Mouse (Mus musculus): ENCODE results near the gene Plin4. TPM values are rescaled to one million over a fixed set of nuclear protein-coding genes. Genes with fewer than 3 reads are reported as not detected.
"Not testable (repeated sequence)": the region's sequence is repeated elsewhere in the genome, so short reads cannot be mapped to it uniquely, and the experiment has no call there.

Plin4 gene
- polyA plus RNA-seq, 1 experiment from 2014 or later, result 0.09 TPM

- Histone ChIP-seq H3K4me2 (replicated peaks) (no peak overlapping the region), H3K4me3 (no peak overlapping the region), H3K27me3 (no peaks in the 10 kb centered on the region), H3K4me1 (no peaks in the 10 kb centered on the region), H3K9ac (replicated peaks) (no peak overlapping the region), H3K36me3 (peaks cover 66% of the 10 kb centered on the region), H3K27ac (replicated peaks) (no peak overlapping the region), H3K9me3 (no peaks in the 10 kb centered on the region)
- ATAC-seq (ENCODE audit: low FRiP score, low read depth), result no peak
- WGBS, result 100% methylated on average over 1 of the region's 1 CpGs
Measured at GRCm38 (mm10) chr17:56092794-56093193, 16.8 kb downstream of the Plin4 start.

DNA sequence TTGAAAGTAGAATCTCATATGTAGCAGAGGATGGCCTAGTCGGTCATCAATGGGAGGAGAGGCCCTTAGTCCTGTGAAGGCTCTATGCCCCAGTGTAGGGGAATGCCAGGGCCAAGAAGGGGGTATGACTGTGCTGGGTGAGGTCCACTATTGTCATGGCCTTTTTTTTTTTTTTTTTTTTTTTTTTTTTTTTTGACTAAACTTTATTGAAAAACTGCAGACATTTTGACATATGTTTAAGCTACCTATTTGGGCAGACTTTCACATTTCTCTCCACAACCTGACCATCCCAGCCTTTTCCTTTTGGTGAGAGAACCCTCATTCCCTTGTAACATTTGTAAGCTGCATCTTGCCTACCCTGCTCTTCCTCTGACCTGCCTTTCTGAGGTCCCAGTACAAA, 17.3 kb downstream of the Plin4 start:
- 92% methylated on average over 1 of the region's 1 CpGs for WGBS
- no peak overlapping the region for H3K9ac ChIP-seq (replicated peaks)
- peaks cover 63% of the 10 kb centered on the region for H3K36me3 ChIP-seq
- no peak for ATAC-seq (ENCODE audit: low FRiP score, low read depth)
- no peak overlapping the region for H3K4me3 ChIP-seq
- H3K27me3 ChIP-seq, result no peaks in the 10 kb centered on the region
- H3K4me2 ChIP-seq (replicated peaks), result no peak overlapping the region
- no peak overlapping the region for H3K27ac ChIP-seq (replicated peaks)
- no peaks in the 10 kb centered on the region for H3K4me1 ChIP-seq
- H3K9me3 ChIP-seq, result no peaks in the 10 kb centered on the region

GRCm38 (mm10) chr17:56080781-56081585, 28.6 kb downstream of the Plin4 start:
- H3K36me3 ChIP-seq, result peaks cover 22% of the 10 kb centered on the region
- peaks cover 31% of the 10 kb centered on the region for H3K4me1 ChIP-seq
- peak overlapping the region; percentile 65 for H3K27ac ChIP-seq (replicated peaks)
- H3K4me3 ChIP-seq, result peak overlapping the region; percentile 94
- WGBS, result 8% methylated on average over 8 of the region's 8 CpGs
- H3K9ac ChIP-seq (replicated peaks), result peak overlapping the region; percentile 98
- peak overlapping the region; percentile 99 for H3K4me2 ChIP-seq (replicated peaks)
- H3K9me3 ChIP-seq, result no peaks in the 10 kb centered on the region
- H3K27me3 ChIP-seq, result no peaks in the 10 kb centered on the region
- ATAC-seq (ENCODE audit: low FRiP score, low read depth), result peak; percentile 47

- no peak for ATAC-seq (ENCODE audit: low FRiP score, low read depth)
- 1% methylated on average over 11 of the region's 11 CpGs for WGBS
- no peaks in the 10 kb centered on the region for H3K9me3 ChIP-seq
- H3K9ac ChIP-seq (replicated peaks), result peak overlapping the region; percentile 98
- H3K4me1 ChIP-seq, result peaks cover 37% of the 10 kb centered on the region
- peak overlapping the region; percentile 75 for H3K27ac ChIP-seq (replicated peaks)
- peak overlapping the region; percentile 99 for H3K4me2 ChIP-seq (replicated peaks)
- peak overlapping the region; percentile 94 for H3K4me3 ChIP-seq
- H3K36me3 ChIP-seq, result peaks cover 17% of the 10 kb centered on the region
- no peaks in the 10 kb centered on the region for H3K27me3 ChIP-seq
Measured at GRCm38 (mm10) chr17:56079921-56080320, 29.7 kb downstream of the Plin4 start.

DNA sequence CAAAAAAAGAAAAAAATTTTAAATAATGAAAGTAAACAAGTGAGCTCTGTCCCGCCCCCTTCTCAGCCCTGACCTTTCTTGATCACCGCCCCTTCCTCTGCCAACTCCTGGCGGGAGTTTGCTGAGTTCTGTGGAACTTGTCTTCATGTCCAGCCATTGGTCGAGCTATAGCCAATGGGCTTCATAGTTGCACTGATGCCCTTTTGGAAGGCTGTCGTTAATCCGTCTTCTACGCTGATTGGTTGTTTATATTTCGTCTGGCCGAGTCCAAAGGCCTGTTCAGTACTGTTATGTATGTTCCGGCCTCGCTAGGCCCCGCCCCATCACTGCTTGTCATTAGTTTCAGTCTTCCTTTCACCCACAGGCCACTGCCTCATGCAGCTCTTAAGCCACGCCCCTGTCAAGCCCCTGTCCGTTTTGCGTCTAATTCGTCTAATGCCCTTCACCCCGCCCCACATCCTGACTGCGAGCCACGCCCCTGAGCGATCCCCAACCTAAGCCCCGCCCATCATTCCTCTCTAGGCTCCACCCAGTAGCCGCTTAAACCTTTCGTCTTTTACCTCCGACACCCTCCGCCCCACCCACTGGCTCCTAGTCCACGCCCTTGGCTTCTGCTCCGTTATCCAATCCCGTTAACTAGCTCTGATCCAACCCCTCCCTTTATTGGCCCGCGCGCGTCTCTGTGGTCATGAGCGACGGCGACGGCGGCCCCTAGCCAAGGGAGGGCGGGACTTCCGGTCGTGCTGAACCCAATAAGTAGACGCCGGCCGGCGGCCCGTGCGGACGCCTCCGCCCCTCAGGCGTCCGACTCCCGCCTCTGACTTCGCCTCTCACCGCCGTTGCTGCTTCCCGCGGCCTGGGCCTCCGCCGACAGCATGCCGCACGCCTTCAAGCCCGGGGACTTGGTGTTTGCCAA, 30.5 kb downstream of the Plin4 start, which contains the start of gene Hdgfl2:
Gene Hdgfl2 (plus strand): TSS at position 755 of the 916 bp plus-strand sequence.
- Histone ChIP-seq H3K36me3 (peaks cover 12% of the 10 kb centered on the region), H3K9me3 (no peaks in the 10 kb centered on the region), H3K27me3 (no peaks in the 10 kb centered on the region), H3K4me3 (peak within 1 kb of the TSS; percentile 94), H3K4me1 (peaks cover 41% of the 10 kb centered on the region), H3K4me2 (replicated peaks) (peak within 1 kb of the TSS; percentile 99), H3K9ac (replicated peaks) (peak within 1 kb of the TSS; percentile 98), H3K27ac (replicated peaks) (peak within 1 kb of the TSS; percentile 75)
- WGBS, result under 1% methylated on average over 61 of the region's 61 CpGs
- ATAC-seq (ENCODE audit: low FRiP score, low read depth), result peak; percentile 94

GRCm38 (mm10) chr17:56078361-56078760, 31.2 kb downstream of the Plin4 start:
- H3K4me3 ChIP-seq, result peak overlapping the region; percentile 94; the same call in 1 of the 2 replicates
- not testable (repeated sequence) for H3K27me3 ChIP-seq; H3K9me3 ChIP-seq; H3K9ac ChIP-seq (replicated peaks); ATAC-seq (ENCODE audit: low FRiP score, low read depth); H3K36me3 ChIP-seq
- H3K4me1 ChIP-seq, result peaks cover 46% of the 10 kb centered on the region
- peak overlapping the region; percentile 99 for H3K4me2 ChIP-seq (replicated peaks)
- H3K27ac ChIP-seq (replicated peaks), result peak overlapping the region; percentile 39; the same call in 1 of the 2 replicates
- WGBS, result 72% methylated on average over 9 of the region's 9 CpGs

DNA sequence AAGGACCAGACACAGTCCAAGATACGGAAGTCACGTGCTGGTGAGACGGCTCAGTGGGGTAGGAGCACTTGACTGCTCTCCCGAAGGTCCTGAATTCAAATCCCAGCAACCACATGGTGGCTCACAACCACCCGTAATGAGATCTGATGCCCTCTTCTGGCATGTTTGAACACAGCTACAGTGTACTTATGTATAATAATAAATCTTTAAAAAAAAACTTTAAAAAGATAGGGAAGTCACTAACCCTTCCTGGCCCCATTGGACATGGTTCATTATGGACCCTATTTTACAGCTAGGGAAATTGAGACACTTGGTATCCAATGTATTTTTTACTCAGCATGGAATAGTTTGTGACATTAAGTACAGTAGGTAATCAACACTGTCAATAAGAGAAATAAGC, 32.1 kb downstream of the Plin4 start:
- Histone ChIP-seq H3K9ac (replicated peaks) (no peak overlapping the region), H3K36me3 (peaks cover 3% of the 10 kb centered on the region; the same call in 1 of the 2 replicates), H3K4me3 (no peak overlapping the region), H3K27ac (replicated peaks) (no peak overlapping the region), H3K9me3 (no peaks in the 10 kb centered on the region), H3K4me2 (replicated peaks) (no peak overlapping the region), H3K4me1 (peaks cover 45% of the 10 kb centered on the region), H3K27me3 (no peaks in the 10 kb centered on the region)
- ATAC-seq (ENCODE audit: low FRiP score, low read depth), result no peak
- 86% methylated on average over 5 of the region's 5 CpGs for WGBS

- peak within 1 kb of the TSS; percentile 83 for H3K27ac ChIP-seq (replicated peaks)
- H3K4me3 ChIP-seq, result peak within 1 kb of the TSS; percentile 54
- H3K4me1 ChIP-seq, result peaks cover 20% of the 10 kb centered on the region; the same call in 1 of the 2 replicates
- peak; percentile 50 for ATAC-seq (ENCODE audit: low FRiP score, low read depth)
- H3K4me2 ChIP-seq (replicated peaks), result peak within 1 kb of the TSS; percentile 66
- H3K9me3 ChIP-seq, result no peaks in the 10 kb centered on the region
- H3K9ac ChIP-seq (replicated peaks), result peak within 1 kb of the TSS; percentile 58
- no peaks in the 10 kb centered on the region for H3K27me3 ChIP-seq
- peaks cover 28% of the 10 kb centered on the region for H3K36me3 ChIP-seq
- under 1% methylated on average over 35 of the region's 35 CpGs for WGBS
Measured at GRCm38 (mm10) chr17:56074827-56075208, 34.8 kb downstream of the Plin4 start, which contains the start of gene Ubxn6. TSS of gene Ubxn6 (minus strand) at chr17:56075028.

DNA sequence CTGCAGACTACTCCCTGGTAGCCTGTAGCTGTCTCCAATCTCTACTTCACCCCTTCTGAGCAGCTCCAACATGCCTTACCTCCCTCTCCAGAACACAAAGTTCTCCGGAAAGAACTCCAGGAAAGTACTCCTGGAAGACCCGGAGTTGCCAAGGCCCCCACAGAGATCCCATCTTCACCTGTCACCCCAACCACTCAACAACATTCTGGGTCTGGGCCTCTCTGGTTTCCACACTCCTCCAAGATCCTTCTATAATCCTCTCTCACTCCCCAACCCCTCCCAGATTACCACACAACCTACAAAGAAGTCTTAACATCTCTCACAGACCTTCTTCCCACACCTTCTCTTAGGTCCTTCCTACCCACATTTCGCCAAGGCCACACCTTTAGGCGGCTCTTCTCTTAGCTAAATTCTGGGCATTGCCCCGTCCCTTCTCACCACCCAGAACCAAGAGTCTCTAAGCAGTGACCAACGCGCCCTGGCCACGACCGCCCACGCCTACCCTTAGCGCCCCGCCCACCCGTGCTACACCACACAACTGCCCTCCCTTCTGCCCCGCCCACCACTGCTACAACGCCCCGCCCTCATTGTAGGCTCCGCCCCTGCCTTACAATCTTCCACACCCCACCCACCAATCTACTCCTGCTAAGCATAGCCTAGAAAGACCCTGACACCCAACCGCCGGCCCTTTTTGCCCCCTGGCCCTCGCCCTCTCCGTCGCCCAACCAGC, 35.3 kb downstream of the Plin4 start:
- Histone ChIP-seq H3K27ac (replicated peaks) (peak overlapping the region; percentile 83), H3K4me3 (peak overlapping the region; percentile 54), H3K4me2 (replicated peaks) (peak overlapping the region; percentile 66), H3K27me3 (no peaks in the 10 kb centered on the region), H3K4me1 (peaks cover 20% of the 10 kb centered on the region; the same call in 1 of the 2 replicates), H3K36me3 (peaks cover 33% of the 10 kb centered on the region), H3K9ac (replicated peaks) (peak overlapping the region; percentile 58), H3K9me3 (no peaks in the 10 kb centered on the region)
- WGBS, result 9% methylated on average over 21 of the region's 22 CpGs
- peak; percentile 14 for ATAC-seq (ENCODE audit: low FRiP score, low read depth)

- H3K36me3 ChIP-seq, result peaks cover 53% of the 10 kb centered on the region
Measured at GRCm38 (mm10) chr17:56072243-56072642, 37.4 kb downstream of the Plin4 start.

GRCm38 (mm10) chr17:56071126-56071525, 38.5 kb downstream of the Plin4 start:
- H3K4me1 ChIP-seq, result peaks cover 15% of the 10 kb centered on the region; the same call in 1 of the 2 replicates
- no peaks in the 10 kb centered on the region for H3K9me3 ChIP-seq
- no peak overlapping the region for H3K9ac ChIP-seq (replicated peaks)
- H3K27ac ChIP-seq (replicated peaks), result no peak overlapping the region
- no peaks in the 10 kb centered on the region for H3K27me3 ChIP-seq
- H3K4me2 ChIP-seq (replicated peaks), result no peak overlapping the region
- H3K36me3 ChIP-seq, result peaks cover 65% of the 10 kb centered on the region
- H3K4me3 ChIP-seq, result no peak overlapping the region
- ATAC-seq (ENCODE audit: low FRiP score, low read depth), result no peak

More at GRCm38 (mm10) chr17:56072243-56072642, 37.4 kb downstream of the Plin4 start:
- no peaks in the 10 kb centered on the region for H3K27me3 ChIP-seq
- no peak for ATAC-seq (ENCODE audit: low FRiP score, low read depth)
- H3K9me3 ChIP-seq, result no peaks in the 10 kb centered on the region
- no peak overlapping the region for H3K4me3 ChIP-seq
- H3K4me1 ChIP-seq, result peaks cover 15% of the 10 kb centered on the region; the same call in 1 of the 2 replicates
- H3K9ac ChIP-seq (replicated peaks), result 0 out of 2 replicates have a peak overlapping the region, but pooled peaks have one; percentile 2
- 95% methylated on average over 5 of the region's 5 CpGs for whole genome bisulfite sequencing
- no peak overlapping the region for H3K27ac ChIP-seq (replicated peaks)
- H3K4me2 ChIP-seq (replicated peaks), result no peak overlapping the region
